Mouse (Mus musculus) layer of hippocampus, adult 11-12 months (tissue): ENCODE results near the gene Lrtm1.

Experiments used
- DNase-seq: peaks from one replicate; pipeline ENCODE4 v3.0.0; 2022; ENCODE audit warnings: low spot score

Gene Lrtm1

DNA sequence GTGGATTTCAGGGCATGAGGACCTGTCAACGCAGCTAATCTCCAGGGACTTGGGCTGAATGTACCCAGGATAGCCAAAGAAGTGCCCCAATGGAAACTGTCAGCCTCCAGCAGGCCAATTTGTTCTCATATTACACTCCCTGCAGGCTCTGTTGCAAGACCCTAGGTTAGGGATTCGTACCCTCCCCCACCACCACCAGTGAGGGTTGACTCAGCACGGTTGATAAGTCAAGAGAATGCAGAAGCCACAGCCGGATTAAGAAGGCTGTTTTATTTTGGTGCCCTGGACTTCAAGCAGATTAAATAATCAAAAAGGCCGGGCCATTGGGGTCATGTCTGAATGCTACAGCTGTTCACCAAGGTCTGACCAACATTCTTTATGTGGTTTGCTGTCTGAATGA is at the start of gene Lrtm1:
Lrtm1 (plus strand) TSS at position 326 of the 400 bp plus-strand sequence.
- no peak for DNase-seq

DNA sequence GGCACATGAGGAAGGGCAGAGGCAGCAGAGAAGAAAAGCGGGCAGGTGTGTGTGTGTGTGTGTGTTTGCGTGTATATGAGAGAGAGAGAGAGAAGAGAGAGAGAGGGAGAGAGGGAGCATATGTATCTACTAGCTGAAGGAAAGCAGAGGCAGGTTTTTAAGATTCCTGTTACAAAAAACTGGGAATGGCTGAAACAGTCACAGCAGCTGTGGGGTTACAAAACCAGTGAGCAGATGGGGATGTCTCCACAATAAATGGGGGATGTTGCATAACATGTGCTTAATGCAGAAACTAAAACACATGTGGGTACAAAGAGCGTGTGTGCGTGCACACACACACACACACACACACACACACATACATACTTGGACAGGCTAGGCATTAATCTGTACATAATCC is 48.8 kb upstream of the Lrtm1 start:
- DNase-seq = peak; percentile 30

DNA sequence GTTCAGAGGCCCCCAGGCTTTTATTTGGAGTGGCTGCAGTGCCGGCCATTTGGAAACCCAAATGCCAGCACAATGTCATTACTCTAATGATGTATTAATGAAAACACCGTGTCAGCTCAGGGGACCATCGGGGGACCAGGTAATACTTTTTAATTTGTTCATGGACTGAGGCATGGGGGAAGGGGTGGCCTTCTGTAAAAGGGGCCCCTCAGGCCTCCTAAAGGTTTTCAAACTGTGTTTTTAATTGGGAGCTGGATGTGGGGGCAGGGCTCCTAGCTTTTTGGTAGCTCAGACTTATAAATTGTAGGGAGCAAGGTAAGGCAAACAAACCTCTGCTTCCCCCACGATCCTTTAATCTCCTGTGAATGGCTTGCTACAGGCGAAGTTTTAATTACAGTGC is 45.4 kb upstream of the Lrtm1 start:
- DNase-seq = no peak

DNA sequence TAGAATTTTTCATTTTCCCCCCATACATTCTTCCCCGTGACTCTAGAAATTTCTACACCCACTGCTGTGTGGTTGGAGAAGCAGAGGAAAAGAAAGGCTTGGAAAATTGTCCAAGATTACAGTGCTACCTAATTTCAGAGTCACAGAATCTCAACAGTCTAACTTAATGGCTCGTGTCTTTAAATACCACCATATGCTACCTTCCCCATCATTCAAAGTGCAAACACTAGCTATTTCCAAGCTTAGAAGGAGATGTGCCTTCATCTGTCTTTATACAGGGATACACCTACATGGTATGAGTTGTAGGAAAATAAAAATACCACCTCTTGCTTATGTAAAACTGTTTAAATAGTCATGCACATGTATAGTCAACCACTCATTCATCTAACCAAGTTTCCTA is 38.8 kb upstream of the Lrtm1 start:
- DNase-seq = no peak

DNA sequence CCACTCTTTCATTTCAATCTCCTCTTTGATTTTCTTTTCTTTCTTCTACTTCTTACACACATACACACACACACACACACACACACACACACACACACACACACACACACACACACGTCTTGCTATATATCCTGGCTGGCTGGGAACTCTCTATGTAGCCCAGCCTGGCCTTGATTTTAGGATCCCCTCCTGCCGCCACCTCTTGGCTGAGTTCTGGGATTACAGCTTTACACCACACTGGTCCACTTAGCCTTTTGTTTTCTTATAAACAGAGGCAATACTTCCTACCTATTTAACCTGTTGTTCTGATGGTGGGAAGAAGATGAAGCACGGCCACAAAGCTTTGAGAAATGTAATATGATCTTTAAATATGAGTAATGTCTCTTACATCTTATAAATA is 37.5 kb upstream of the Lrtm1 start:
- no peak for DNase-seq

DNA sequence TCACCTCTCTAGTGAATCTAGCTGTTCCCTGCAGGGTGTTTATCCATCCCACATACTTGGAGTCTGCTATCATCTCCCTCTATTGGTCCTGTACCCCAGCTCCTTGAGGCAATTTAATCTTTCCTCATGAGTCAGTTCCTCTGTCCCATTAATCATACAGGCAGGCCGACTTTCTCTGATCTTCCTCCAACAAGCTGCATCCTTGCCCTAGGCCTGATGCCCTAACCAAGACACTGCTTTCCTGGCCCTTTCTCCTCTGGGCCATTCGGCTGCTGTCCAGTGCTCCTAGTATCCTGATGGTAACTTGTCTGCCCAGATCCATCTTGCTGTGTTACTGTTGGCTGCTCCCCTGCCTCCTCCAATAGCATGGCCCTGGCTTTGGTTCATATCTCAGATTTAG is 33.7 kb upstream of the Lrtm1 start:
- DNase-seq = no peak

DNA sequence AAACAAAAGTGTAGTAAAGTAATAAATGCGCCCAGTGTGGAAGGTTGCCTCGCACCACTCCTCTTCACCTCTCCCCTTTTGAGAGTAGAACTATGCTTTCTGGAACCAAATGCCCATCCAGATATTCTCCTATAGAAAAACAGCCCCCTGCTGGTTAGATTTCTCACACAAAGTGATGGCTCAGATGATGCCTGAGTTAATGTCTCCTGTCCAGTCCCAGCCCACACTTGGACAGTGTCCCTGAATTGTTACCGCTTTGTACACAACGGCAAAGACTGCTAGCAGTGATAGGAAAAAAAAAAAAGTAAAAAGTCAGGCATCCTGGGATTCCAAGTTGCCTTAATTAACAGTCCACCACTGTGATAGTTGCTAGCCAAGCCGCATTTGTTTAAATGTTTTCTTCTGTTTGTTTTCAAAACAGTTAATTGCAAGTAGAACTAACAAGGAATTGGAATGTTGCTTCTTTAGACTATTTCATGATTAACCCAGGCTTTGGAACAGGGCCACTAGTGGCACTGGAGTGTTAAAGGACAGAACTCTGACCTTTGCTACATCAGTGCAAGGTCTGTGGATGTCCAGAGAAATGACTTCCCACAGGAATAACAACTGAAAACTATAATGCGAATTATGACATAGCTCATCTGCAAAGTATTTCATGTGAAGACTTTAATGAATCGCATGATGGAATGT is 29.7 kb upstream of the Lrtm1 start:
- no peak for DNase-seq

DNA sequence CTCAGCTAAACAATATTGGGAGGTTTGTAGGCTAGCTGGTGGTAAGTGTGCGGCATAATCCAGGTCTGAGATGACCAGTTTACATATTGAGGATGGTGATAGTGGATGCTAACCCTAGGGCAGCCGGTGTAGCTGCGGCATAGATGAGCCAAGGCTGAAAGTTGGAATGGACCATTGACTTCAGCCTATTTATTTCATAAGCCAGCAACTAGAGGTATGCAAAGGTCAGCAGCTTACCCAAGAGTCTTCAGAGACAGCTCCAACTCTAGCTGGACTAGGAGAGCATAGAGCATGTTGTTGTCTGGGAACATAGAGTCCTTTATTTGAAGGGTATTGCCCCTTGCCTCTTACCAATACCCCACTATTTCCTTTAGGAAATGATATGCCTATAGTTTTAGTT is 21.4 kb upstream of the Lrtm1 start:
- DNase-seq = no peak

DNA sequence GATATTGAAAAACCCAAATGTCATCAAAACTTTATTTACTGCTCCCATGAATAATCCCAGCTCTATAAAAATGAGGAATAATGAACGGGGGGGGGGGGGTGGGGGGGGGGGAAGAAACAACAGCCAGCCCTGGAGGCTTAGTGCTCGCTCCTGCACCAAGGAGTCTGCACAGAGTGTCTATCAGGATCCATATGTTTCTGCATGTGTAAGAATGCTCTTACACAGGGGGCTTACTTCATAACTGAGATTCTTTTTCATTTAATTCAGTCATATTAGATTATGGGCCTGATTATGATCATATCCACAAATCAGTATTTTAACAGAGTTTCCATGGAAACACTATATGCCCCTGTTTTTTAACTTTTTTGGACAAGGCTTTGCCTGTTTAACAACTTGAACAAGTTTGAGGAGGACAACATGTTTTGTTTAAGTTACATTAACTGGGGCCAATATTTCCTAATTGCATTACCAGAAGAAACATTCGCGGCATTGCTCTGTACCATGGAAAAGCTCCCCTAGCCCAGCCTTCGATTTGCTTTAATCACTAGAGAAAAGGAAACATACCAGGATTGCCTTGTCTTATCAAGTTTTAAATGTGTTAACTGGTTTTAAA is 12.7 kb upstream of the Lrtm1 start:
- no peak for DNase-seq

DNA sequence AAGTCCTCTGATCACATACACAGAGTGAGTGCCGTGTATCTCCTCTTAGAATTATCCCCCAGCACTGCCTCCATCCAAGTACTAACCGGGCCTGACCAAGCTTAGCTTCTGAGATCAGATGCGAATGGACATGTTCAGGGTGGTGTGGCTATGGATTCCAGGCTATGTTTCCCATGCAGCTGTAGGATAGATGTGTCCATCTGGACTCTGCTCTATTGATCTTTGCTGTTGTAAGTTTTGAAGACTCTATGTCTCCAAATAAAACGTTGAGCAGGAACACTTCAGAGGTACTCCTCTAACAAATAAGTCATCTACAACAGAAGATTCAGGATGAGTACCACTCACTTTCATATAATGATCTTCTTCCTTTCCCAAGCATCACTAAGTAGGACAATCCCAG is 8.4 kb upstream of the Lrtm1 start:
- DNase-seq = no peak

DNA sequence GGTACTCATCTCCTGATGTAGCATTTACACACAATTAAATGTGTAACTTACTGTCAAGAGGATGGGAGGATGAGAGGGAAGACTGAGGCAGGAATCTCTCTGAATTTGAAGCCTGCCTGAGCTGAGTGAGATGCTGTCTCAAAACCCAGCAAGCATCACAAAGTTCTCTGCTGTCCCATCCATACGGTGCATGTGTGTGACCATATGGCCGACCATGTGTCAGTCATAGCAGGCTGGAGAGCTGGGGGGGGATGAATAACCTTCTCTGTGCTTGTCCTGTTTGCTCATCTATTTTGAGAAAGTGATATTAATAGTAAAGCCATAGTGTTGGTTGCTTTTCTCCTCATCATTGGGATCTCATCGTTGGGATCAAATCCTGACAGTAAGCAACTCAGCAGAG is 4.8 kb upstream of the Lrtm1 start:
- DNase-seq = peak; percentile 44

DNA sequence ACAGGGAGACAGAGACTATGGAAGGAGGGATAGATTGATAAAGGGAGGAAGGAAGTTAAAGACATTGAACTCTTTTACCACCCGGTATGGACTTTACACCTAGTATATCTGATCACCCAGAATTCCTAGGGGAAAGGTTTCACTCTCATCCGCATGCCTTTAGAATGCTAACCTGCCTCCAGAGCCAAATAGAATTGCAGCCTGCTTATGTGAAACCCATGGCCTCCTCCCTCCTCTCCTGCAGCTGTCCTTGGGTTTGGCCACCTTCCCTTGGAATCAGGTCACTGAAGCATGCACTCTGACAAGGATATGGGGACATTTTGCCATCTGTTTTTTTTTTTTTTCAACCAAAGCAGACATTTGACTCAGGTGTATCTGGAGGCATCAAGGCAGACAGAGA is 3.3 kb upstream of the Lrtm1 start:
- no peak for DNase-seq

DNA sequence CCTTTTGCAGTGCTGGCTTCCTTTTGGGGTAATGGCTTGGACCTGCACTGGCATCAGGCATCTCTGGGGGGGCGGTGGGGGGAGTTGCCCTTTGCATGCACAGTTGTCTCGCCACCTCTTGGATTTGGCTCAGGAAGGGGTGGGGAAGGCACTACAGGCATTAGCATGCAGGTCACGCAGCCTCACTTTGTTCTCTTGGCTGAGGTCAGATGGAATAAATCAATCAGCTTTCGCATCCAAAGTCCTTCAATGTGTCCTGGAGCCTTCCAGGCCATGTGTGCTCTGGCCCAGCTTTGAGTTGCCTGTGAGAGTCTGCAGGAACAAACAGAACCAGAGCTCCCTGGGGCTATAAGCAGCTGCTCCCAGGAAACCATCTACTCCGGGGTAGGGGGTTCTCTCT is 2.1 kb upstream of the Lrtm1 start:
- no peak for DNase-seq

DNA sequence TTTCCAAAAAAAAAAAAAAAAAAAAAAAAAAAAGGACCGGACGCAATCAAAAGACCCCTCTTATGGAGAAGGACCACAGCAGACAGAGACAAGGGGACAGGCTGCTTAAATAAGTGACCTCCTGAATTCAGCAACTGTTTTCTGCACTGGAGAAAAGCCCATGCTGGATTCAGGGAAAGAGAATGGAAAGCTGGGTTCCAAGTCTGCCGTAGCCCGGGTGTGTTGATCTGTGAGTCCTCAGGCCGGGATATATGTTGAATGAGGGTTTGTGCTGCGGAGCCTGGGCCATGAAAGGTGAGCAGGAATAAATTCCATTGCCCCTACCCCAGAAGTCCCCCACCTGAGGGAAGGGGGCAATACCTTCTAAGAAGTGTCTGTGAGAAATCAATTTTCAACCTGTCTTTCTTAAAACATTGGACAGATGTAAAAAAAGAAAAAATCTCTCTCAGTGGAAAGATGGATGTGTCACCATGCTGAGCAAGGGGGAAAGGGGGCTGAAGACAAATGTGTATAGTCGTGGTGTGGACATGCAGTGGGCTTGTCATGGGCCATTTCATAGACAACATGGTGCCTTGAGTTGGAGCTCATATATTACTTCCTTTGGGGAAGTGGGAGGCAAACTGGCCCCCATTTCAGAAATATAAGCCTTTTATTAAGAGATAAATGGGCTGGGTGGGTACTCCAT is 450 bp downstream of the Lrtm1 start:
- no peak for DNase-seq

DNA sequence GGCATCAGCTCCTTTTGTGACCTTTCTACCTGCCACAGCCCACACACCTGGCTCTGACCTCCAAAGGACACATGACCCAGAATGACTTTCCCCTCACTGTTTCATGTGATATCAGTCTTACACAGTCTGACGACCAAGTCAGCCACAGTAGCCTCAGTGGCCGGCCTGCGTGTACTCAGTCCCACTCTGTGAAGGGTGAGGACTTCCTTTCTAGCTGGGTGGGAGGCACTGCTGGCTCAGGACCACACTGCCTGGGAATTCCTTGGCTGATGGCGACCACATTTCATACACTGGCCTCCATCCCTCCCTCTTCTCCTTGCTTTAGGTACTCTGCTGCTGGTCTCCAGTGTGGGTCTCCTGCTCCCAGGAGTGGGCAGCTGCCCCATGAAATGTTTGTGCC is 3.3 kb downstream of the Lrtm1 start:
- no peak for DNase-seq

DNA sequence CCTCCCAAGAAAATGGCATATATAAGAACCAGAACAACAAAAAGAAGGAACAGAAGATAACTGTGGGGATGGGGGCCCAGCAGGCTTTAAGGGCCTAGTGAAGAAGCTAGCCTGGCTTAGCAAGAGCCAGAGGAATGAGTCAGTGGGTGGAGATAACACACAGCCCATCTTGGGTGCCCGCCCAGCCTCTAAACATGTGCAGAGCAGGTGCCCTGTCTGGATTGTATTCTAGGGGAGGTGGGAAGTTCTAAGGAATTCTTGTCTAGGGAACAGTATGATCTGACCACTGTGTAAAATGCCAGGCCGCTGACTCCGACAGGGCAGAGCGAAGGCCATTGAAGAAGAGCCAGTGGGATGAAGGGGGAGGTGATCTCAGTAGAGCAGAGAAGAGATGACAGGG is 5.2 kb downstream of the Lrtm1 start:
- no peak for DNase-seq

DNA sequence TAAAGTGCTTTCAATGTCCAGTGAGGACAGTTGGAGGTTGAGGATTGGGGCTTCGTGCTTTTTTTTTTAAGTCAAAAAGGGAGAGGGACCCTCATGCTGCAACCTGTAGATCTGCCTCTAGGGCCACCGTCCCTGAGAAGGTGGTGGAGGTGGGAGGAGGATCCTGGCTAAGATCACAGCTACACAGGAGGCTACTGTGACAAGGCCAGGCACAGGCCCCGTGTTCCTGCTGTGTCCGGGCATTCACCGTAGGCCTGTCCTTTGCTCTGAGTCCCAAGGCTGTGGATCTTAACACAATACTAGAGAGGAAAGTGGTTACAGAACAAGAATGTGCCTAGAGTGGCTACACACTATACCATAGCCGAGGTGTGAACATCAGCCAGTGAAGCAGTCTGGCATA is 7.3 kb downstream of the Lrtm1 start:
- no peak for DNase-seq

DNA sequence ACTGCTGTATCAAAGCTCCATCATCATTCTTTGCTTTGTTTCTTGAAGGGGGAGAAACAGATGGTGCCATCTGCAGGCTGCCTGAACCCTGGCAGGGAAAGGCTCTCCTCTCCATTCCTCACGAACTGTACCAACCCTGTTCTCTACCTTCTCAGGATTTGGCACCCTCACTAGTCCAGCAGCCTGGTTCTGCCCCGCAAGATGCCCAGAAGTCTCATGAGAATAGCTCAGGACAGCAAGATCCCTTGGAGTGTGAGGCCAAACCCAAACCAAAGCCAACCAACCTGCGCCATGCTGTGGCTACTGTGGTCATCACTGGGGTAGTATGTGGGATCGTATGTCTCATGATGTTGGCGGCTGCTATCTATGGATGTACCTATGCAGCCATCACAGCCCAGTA is 9.3 kb downstream of the Lrtm1 start:
- DNase-seq = no peak

DNA sequence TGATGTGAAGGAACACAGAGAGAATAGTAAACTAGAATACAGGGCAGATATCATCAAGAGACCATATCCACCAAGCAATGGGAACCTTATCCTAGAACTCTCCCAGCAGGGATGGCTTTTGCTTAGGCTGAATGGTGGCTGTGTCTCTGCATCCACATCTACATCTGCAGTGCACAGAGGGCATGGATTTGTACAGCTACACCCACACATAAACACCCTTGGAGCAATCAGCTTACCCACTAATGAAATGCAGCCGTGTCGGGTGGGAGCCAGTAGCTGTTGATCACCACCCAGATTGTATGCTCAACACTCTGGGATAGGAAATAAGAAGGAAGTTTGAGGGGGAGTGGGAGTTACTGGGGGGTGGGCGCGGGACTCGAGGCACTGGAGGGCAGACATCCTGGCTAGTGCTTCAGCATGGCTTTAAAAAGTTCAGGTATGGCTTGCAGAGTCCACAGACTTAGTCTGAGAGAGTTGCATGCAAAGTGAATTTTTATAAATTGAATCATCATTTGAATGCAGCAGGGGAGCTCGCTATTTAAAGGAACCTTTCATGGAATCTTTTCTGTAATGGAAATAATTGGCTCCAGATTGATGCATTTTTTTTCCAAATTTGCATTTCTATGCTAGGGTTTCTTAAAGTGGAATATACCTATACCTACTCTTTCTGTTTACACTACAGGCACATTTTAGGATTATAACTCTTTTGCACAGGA is 10.5 kb downstream of the Lrtm1 start:
- DNase-seq = no peak

DNA sequence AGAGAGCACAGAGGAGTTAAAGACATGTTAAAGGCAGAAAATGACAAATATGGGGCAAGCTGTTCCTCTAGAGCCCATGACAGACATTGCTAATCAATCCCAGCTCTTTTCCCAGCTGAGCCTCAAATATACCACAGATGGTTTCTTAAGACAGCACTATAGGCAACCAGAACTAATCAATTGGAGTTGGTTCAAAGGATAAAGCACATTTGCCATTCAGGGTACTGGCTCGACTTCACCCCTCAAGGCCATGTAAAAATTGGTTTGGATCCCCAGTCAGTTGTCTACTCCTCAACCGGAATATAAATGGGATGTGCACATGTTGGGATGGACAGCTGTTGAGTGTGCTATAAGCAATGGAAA is 11.1 kb downstream of the Lrtm1 start:
- DNase-seq = no peak

DNA sequence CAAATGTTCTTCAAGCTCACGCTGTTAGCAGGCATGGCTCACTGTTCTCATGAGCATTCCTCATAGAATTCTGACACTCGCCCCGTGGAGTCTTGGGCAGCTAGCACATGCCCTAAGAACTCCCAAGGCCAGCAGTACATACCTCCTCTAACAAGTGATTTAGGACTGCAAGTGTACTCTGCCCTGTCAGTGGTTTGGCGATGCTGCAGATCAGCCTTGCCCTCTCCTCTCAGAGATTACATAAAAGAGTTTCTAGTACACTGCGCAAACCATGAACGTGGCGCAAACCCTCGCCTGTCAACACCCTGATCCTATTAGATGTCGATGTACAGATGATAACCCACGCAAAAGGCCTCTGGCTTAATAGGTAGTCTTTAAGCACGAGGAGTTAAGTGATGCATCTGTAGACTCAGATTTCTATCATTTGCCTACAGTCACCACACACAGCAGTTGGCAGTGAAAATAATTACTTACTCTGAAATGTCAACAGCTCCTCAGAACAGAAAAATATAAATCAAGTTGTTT is 11.9 kb downstream of the Lrtm1 start:
- no peak for DNase-seq

DNA sequence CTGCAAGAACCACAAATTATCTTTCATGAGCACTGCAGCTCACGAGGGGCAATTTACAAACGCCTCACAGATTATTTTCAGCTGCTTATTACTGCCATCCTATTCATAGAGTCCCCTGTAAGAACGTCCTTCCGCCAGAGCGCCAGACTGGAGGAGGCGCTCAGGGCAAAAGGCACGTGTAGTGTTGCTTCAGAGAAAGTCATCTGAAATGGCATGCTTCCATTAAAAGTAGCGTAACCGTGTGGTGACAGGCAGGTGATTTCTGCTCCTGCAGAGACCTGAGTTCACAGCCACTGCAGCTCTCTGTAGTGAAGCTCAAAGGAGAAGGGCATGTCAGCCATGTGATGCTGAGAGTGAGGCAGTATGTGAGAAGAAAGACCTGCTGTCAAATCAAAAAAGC is 12.5 kb downstream of the Lrtm1 start:
- DNase-seq = no peak

DNA sequence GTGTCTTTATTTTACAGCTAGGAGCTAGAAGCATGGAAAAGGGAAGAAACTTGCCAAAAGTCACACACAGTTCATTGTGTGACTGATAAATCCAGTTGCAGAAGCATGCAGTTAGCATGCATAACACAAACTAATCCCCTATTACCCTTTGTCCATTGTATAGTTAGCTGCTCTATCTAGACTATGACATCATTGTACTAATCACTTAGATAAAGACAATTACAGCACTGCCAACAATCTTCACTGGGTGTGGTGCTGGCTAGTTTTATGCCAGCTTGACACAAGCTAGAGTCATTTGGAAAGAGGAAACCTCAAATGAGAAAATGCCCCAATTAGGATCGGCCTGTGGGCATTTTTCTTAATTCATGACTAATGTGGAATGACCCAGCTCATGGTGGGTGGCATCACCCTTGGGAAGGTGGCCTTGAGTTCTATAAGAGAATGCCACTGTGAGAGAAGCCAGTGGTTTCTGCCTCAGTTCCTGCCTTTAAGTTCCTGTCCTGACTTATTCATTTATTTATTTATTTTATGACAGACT is 13.9 kb downstream of the Lrtm1 start:
- no peak for DNase-seq
